Mouse (Mus musculus): ENCODE measurements around the gene Clec2d.
"Not testable (repeated sequence)": the region's sequence is repeated elsewhere in the genome, so short reads cannot be mapped to it uniquely, and the experiment has no call there.

Clec2d gene

DNA sequence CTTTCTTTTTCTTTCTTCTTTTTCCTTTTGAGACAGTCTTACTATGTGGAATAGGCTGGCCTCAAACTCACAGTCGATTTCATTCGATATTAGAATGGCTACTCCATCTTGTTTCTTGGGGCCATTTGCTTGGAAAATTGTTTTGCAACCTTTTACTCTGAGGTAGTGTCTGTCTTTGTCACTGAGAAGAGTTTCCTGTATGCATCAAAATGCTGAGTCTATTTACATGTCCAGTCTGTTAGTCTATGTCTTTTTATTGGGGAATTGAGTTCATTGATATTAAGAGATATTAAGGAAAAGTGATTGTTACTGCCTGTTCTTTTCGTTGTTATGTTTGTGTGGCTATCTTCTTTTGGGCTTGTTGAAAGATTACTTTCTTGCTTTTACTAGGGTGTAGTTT, 7.4 kb downstream of the Clec2d start:
- not testable (repeated sequence) for DNase-seq (ENCODE audit: low spot score)

DNA sequence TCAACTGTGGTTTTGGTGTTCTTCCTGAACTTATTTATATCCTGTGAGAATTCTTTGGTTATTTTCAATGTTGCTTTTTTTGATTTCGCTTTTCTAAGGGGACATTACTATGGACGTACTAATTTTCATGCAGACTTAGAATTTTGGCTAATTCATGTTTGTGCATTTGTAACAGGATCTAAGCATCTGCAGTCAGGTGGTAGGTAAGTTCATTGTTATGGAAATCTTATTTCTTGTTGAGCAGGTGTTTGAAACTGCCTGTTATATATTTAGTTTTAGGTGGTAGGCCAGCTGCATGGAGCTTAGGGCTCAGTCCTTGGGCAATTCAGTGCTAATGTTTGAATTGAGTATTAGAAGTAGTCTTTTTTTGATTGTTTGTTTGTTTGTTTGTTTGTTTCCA, 13.0 kb downstream of the Clec2d start:
- no peak for DNase-seq (ENCODE audit: low spot score)

DNA sequence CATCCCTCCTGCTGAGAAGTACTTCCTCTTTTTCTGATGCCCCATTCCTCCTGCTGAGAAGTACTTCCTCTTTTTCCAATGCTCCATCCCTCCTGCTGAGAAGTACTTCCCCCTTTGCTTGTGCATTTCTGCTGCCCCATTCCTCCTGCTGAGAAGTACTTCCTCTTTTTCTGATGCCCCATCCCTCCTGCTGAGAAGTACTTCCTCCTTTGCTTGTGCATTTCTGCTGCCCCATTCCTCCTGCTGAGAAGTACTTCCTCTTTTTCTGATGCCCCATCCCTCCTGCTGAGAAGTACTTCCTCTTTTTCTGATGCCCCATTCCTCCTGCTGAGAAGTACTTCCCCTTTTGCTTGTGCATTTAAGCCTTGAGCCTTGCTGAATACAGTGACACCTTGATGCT, 19.7 kb downstream of the Clec2d start:
- not testable (repeated sequence) for DNase-seq (ENCODE audit: low spot score)

DNA sequence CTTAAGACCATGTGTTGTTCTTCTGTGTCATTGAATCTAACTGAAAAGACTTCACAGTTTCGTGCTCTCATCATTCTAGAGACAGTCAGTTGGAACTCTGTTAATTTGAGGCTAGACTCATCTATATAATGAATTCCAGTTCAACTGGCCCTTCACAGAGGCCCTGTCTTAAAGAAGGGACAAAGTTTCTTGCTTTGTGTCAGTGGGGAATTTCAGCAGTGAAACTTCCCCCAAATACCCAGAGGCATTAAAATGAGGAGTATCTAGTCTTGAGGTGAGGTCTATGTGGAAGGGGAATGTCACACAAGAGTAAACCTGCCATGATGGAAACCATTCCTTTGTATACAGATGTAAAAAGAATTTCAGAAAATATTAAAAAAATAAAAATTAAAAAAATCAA, 21.9 kb downstream of the Clec2d start:
- no peak for DNase-seq (ENCODE audit: low spot score)

DNA sequence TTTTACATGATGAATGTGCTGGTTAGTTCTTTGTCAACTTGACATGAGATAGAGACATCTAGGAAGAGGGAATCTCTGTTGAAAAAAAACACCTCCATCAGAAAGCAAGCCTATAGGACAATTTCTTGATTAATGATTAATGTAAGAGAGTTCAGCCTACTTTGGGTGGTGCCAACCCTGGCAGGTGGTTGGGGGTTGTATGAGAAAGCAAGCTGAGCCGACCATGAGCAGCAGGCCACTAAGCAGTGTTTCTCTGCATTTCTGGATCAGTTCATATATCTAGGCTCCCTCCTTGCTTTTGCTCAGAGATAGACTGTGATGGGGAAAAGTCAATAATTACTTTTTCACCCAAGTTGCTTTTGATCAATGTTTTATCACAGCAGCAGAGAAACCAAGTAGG, 23.9 kb downstream of the Clec2d start:
- DNase-seq (ENCODE audit: low spot score): no peak

DNA sequence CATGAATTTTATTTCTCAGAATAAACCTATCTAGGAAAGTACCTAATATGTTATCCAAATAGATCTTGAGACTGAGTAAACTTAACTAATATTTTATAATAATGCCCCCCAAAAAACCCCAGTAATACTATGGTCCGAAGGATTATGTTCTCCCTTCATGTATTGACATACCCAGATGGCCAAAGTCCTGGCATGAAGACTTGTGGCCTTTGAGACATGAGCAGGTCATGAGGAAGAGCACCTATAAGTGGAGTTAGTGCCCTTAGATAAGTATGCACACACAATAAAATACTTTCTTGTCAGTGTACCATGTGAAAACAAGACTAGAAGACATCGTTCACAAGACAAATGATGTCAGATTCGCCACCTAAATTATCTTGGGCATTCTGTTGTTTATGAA, 24.4 kb downstream of the Clec2d start:
- no peak for DNase-seq (ENCODE audit: low spot score)

DNA sequence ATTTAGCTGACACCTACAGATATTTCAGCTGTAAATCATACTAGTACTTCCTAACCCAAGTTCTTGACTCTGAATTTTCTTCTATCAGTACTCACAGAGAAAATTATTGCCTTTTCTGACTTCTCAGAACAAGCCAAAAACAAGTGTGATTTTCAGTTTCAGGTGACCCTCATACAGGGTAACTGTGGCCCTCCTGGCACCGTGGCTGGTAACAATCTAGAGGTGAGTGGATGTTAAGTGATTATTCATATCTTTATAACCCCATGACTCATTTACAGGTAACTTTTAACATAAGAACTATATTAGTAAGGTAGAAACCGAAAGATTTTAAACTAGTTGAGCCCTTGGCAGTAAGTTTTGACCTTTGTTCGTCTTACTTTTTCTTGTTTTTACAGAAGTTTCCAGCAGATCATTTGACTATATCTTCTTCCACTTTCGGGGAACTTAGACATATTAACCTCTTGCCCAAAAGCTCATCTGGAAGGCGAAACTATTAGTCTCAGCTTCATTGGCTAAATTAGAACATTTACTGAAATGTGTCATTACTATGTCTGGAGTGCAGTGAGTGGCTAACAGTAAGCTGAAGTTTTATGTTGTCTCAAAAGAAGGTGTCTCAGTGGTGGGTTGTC, 28.6 kb downstream of the Clec2d start:
- no peak for DNase-seq (ENCODE audit: low spot score)

DNA sequence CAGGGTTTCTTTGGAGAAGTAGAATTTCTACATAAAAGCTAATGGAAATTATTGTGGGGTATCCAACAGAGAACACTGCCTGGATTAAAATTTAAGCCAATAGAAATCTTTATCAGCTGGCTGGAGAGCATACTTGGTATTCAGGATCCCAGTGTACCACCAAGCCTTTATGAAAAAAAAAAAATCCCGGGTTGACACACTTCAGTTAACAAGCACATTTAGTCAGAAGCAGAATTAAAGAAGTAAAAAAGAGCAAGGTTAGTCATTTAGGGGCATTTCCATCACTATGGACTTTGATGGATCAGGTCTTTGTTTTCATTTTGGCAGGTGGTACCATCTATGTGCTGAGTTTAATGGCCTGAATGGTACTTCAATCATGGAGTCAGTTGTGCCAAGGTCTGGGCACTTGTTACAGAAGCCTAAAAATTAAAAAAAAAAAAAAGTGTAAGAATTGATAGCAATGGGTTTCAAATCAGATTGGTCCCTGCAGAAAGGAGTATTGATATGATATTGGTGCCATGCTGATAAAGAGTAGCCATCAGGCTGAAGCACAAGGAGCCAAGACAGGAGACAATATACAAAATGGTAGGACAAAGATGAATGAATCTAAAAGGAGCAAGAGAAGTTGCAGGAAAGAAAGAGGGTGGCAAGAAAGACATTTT, 29.5 kb downstream of the Clec2d start:
- no peak for DNase-seq (ENCODE audit: low spot score)

DNA sequence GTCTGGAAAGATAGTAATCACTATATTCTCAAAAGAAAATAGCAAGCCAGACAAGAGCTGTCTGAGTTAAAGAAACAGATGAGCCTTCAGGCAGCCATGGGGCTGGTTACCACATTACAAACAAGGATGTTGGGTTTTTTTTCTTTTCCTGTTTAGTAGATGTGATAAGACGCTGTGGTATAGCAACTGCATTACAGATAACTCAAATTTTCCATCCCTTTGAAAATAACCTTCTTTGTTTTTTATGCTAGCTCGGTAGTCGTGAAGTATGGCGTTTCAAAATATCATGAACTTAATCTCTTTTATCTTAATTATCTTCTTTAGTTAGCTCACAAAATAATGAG, 30.0 kb downstream of the Clec2d start:
- no peak for DNase-seq (ENCODE audit: low spot score)

DNA sequence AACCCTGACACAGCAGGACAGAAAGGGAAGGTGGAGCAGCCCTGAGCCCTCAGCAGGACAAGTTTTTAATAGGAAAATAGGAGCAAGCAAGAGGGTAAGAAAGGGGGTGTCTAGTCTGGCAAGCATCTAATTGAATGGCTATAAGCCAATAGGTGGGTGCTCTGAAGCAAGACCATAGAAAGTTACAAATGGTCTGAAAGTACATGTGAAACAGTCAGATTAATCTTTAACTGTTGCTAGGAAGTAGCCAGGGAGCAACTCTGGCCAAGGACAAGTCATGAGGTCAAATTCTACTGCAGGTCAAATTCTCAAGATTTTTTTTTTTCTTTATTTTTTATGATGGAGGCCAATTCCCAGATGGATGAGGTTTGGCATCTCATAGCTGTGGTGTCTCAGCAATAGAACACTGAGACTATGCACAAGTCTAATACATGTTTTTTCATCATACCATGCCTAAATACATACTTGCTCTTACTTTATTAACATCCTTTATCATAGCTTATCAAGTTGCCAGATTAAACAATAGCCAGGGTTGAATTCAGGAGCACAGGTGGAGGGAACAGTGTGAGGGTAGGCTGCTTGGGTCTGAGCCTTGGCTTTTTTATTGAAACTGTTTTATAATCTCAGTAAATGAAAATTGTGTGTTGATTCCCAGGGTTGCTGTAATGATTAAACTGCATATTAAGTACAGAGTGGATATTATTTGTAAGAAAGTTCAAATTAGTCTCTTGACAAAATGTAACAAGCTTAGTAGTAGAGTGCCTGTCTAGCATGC, 32.2 kb downstream of the Clec2d start:
- no peak for DNase-seq (ENCODE audit: low spot score)

DNA sequence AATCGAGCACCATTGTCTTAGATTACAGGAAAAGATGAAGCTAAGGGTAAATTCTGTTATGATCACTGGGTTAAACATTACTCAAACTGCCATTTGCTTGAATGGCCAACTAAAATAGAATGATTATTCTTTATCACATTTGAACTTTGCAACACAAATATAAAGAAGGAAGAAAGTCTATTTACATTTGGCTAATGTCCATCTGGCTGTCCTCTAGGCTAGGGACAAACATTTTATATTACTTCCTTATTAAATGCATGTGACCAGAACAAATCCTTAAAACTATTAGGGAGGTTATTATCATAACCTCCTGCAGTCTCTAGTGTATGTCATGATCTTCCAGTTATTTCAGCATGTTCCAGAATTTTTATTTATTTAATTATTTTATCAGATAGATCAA, 33.1 kb downstream of the Clec2d start:
- no peak for DNase-seq (ENCODE audit: low spot score)

DNA sequence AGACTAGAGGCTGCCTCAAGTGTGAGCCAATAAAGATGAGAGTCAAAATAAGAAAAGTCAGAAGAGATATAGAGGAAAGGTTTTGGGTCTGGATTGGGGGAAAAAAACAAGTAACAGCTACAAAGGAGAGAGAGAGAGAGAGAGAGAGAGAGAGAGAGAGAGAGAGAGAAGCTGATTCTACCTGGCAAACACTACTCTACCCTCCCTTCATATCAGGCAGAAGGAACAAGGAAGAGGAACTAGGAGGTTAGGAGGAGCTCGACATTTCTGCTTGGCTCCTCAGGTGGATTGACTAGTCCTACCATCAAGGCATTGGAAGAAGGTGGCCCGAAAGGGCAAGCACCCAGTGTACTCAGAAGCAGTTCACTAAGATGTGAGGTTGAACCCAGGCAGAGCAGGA, 33.8 kb downstream of the Clec2d start:
- no peak for DNase-seq (ENCODE audit: low spot score)

DNA sequence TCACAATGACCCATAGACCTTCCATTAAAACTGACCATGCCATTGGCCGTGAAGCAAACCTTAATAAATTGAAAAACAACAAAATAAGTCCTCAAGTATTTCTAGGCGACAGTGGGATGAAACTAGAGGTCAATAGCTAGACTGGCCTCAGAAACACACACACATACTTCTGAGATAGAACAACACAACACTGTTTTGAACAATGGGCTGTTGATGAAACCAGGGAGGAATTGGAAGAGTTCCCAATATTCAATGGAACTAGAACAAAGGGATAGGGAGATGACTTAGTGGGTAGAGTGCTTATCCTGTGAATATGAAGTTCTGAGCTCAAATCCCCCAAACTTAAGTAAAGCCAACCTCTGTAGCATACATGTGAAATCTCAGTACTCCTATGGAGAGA, 34.6 kb downstream of the Clec2d start:
- no peak for DNase-seq (ENCODE audit: low spot score)

DNA sequence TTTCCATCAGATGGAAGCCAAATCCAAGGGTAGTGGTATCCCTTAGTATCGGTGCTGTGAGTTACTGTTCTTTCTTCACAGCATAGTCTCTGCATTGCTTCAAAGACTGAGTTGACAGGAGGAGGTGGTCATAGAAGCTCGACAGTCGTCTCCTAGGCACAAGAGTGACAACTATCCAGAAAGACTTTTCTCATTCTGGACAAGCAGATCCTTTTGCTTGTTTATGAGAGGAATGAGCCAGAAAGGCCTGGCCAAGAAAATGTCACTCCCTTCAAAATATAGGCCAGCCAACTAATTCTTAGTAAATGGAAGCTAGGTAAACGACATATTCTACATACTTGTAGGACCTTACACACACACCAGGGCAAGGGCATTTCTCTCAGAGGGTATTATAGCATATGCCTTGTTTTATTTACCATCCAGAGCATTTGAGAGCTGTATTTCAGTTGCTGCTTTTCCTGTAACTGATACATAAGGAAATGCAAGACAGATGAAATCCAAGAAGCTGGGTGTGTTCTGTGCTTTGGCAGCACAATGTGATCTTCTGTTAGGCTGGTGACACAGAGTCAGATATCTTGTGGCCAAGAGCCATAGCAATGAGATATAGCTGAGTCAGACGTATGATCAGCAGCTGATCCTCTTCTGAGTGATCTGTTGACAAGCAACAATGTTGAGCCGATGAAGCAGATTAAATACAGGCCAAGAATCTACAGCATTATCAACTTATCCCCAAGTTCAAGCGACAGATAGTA, 35.6 kb downstream of the Clec2d start:
- DNase-seq (ENCODE audit: low spot score): no peak

DNA sequence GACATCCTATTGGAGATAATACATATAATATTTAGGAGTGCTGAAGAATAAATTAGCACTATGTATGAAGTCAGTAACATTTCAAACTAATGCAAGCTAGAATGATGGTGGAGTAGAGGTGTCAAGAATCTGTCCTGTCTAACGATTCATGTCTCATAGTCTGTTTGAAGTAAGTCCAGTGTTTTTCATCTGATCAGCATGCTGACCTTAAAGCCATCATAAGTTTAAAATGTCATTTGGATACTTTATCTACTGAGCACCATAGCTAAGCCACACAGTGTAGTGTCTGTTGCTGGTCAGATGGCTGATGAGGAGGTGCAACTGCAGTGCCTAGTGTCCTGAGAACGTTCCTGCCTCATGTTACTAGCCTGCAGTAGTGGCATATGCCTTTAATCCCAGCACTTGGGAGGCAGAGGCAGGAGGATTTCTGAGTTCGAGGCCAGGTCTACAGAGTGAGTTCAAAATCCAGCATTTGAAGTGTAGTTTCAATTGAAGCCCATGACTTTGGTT, 36.4 kb downstream of the Clec2d start:
- DNase-seq (ENCODE audit: low spot score): no peak

DNA sequence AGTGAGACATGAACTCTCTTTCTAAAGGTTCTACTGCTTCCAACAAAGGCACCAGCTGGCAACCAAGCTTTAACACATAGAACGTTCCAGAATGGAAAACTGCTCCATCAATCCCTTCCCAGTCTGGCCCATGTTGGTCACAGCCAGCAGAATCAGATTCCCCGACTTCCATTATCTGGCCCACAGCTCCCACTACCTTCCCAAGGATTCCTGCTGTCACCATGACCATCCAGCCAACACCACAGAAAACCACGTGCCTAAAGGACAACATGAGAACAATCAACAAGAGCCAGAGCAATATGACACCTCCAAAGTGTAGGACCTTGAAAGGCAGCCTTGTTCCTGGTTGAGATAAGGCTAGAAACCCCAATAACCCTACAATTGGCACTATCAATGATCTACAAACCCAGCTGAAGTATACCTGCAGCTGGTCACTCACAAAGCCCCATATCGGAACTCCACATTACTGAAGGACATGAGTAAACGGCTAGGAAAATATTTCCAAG, 37.8 kb downstream of the Clec2d start:
- DNase-seq (ENCODE audit: low spot score): no peak

DNA sequence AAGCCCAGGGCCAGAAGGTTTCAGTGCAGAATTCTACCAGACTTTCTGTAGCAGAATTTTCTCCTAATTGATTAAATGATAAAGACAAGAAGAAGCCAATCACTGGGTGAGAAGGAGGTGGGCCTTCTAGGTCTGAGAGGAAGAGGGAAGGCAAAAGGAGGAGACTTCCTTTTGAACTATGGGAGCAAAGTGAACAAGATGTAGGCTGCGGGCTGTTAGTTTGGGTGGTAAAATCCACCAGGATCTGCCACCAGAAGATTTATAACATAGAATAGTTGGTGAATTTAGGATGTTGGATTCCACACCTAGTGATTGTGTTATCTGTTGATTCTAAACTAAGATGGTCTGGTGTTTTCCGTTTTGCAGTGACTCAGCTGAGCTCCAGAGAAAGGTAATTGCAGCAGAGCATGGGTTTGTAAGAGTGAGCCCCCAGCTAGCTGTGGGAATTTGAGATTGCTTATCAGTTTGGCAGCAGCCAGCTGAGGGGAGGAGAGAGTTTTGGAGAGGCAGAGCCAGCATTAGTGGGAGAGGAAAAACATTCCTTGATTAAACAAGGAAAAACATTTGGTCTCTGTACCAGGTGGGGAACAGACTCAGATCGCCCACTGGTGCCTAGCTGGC, 39.6 kb downstream of the Clec2d start:
- no peak for DNase-seq (ENCODE audit: low spot score)

DNA sequence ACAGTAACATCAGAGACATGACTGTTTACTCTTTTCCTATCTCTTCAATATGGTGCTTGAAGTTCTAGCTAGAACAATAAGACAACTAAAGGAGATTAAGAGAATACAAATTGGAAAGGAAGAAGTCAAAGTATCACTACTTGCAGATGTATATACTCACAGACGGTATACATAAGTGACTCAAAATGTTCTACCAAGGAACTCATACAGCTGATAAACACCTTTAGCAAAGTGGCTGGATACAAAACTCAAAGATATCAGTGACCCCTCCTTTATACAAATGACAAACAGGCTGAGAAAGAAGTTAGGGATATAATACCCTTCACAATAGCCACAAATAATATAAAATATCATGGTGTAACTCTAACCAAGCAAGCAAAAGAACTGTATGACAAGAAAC, 40.6 kb downstream of the Clec2d start:
- DNase-seq (ENCODE audit: low spot score): no peak

DNA sequence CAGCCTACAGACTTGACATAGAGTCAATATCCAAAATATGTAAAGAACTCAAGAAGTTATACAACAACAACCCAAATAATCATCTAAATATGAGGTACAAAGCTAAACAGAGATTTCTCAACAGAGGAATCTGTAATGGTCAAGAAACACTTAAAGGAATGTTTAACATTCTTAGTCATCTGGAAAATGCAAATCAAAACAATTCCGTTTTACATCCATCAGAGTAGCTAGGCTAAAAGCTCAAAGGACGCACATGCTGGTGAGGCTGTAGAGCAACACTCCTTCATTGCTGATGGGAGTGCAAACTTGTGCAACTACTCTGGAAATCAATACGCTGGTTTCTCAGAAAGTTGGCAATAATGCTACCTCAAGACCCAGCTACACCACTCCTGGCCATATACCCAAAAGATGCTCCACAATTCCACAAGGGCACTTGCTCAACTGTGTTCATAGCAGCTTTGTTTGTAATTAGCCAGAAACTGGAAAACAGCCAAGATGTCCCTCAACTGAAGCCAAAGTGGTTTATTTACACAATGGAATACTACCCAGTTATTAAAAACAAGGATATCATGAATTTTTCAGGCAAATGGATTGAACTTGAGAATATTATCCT, 41.9 kb downstream of the Clec2d start:
- DNase-seq (ENCODE audit: low spot score): no peak

DNA sequence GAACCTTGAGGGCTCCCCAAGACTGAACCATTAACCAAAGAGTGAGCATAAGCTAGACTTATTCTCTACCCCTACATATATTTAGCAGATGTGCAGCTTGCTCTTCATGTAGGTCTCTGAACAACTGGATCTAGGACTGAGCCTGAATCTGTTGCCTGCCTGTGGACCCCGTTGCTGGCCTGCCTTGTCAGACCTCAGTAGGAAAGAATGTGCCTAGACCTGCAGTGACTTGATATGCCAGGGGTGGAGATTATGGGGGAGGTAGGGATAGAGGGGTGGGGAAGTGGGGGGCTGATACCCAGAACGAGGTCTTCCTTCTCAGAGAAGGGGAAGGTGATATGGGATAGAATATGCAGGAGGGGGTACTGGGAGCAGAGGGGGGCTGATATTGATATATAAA, 43.2 kb downstream of the Clec2d start:
- DNase-seq (ENCODE audit: low spot score): no peak

DNA sequence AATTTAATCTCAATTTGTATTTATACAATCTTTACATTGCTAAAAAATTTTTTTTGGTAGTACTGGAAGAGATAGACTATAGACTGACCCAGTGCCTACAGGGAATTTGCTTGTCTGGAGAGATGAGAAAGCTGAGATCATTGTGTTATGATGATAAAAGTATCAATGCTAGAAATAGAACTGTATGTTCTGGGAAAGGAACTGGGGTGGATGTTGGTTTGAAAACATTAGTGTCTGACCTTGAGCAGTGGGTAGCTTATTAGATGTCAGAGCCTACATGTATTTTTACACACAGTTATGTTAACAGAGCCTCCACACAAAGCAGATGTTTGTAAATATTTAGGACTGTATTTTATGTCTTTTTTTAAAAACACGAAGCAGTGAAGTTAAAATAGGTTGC, 43.7 kb downstream of the Clec2d start:
- no peak for DNase-seq (ENCODE audit: low spot score)

DNA sequence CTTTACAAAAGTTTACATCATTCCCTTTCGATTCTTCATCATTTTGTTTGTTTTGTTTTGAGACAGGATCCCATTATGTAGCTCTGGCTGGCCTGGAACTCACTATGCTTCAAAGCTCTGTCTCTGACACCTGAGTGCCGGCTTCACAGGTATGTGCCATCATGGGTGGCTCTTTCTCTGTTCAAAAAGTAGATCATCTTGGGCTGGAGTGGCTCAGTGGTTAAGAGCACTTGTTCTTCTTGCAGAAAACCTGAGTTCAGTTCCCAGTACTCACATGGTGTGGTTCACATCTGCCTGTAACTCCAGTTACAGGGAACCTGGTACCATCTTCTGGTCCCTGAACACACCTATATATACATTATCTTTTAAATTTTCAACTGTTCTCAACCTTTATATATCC, 44.7 kb downstream of the Clec2d start:
- no peak for DNase-seq (ENCODE audit: low spot score)

Data from retina, embryonic 14.5 days (tissue).